Mouse (Mus musculus) right cerebral cortex, postnatal 14 days (tissue): ENCODE results near the gene Zfp146.
A peak's percentile ranks its signal among the peaks of the same experiment; 100 is the strongest.
"Not testable (repeated sequence)": the region's sequence is repeated elsewhere in the genome, so short reads cannot be mapped to it uniquely, and the experiment has no call there.

Experiments used
- DNase-seq: peaks from one replicate; pipeline ENCODE4 v3.0.0; 2022

Gene Zfp146

DNA sequence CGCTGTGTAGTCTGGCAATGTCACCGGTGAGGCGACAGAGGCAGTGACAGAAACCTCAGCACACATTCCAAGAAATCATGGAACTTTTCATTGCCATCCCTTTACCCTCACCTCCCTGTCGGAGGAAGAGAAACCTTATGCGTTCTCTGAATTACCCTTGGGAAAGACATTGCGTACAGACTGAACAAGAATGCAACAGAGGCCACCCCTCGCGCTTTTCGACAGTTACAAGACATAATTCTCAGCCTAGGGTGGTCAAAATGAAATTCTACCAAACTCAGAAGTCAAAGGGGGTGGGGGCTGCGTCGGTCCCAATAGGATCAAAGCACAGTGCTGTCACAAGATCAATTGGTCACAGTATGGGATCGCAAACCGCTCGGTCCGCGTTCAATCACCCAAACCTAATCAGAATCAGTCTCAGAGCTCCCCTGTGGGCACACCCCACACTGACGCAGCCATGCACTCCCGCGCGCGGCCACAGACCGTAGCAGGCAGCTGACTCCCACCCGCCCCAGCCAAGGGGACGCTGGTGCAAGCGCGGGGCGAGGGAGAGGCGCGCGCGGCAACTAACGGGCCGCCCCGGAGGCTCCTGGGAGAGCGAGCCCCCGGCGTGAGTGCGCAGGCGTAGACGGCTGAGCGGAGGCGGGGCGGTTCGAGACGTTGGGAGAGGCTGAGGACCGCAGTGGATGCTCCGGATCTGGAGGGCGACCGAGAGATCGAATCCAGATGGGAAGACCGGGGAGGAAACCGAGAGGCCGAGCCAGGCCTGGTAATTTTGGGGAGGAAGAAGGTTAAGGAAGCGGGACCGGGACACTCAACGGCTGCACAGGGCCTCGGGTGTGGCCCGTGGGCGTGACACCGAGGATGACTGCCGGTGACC is 48.0 kb downstream of the Zfp146 start, which contains the start of gene Zfp382:
TSS of gene Zfp382 (plus strand) at position 635 of the 880 bp plus-strand sequence.
- peak; percentile 90 for DNase-seq

GRCm38 (mm10) chr7:30117935-30118334 is 51.6 kb downstream of the Zfp146 start:
- DNase-seq, result not testable (repeated sequence)

DNA sequence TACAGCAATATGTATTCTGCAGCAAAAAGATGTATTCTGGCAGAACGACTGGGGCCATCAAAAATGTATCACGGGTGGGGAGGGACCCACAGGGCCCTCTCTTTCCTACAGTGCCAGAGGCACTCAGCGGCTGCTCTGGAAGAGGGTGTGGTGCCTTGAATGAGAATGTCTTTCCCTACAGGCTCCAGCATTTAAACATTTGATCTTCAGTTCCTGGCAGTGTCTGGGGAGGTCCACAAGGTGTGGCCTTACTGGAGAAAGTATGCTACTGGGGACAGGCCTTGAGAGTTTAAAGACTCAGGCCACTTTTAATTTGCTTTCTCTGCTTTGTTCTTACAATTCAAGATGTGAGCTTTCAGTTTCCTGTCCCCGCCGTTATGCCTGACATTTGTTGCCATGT is 53.5 kb downstream of the Zfp146 start:
- DNase-seq, result no peak
